Mouse (Mus musculus): Measurements from ENCODE around the gene Coro2b. TPM values are rescaled to one million over a fixed set of nuclear protein-coding genes. Genes with fewer than 3 reads are reported as not detected.

Gene Coro2b
- polyA plus RNA-seq, 1 experiment from 2014 or later = 30.7 TPM

Other genes starting within 250 kb of the Coro2b start
- 211 and 251 TPM in 2 replicates for gene Anp32a, start 195.8 kb downstream of the Coro2b start, polyA plus RNA-seq (2016; fragmentation: Nextera tagmentation; extraction: Ambion mirVana)
- gene Itga11, start 140.8 kb upstream of the Coro2b start, polyA plus RNA-seq (2016; fragmentation: Nextera tagmentation; extraction: Ambion mirVana) = 2.3 and 3.0 TPM in 2 replicates